Mouse (Mus musculus): ENCODE results near the gene 0610037L13Rik. TPM values are rescaled to one million over a fixed set of nuclear protein-coding genes. Genes with fewer than 3 reads are reported as not detected.

The 0610037L13Rik gene
- total RNA-seq, 4 experiments from 2014 or later, result 54.2 to 71.4 (median 58.9) TPM

DNA sequence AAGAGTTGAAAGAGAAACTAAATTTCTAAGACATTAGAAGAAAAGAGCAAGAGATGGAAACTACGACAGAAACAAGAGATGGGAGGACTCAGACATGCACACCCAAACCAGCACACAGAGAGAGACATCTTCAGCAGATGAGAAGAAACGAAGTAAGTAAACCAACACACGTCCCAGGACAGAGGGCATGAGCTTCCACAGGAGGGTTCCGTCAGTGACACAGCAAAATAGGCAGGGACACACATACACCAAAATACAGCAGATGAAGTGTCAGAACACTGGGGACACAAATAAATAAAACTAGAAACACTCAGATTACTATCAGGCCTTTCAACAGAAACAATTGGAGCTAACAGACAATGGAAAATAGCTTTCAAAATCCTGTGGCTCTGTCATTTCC lies 20.4 kb downstream of the 0610037L13Rik start:
- DNase-seq (ENCODE audit: low spot score in 2 of 2), result no peak

DNA sequence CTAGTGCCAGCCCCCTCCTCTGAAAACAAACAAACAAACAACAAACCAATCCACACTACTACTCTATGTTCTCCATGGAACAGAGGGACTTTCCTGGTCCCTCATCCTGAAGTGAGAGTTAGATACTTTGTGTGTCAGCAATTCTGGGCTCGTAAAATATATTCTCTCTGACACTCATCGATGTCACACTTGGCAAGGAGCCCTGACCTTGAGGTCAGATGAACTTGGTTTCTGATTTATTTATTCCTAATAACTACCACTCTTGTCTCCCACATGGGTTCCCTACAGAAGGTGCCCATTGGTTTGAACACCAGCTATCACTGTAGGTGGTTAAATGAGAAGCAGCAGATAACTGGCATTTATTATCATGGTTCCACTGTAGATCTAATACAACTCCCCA lies 30.7 kb downstream of the 0610037L13Rik start:
- DNase-seq (ENCODE audit: low spot score in 2 of 2), result no peak

DNA sequence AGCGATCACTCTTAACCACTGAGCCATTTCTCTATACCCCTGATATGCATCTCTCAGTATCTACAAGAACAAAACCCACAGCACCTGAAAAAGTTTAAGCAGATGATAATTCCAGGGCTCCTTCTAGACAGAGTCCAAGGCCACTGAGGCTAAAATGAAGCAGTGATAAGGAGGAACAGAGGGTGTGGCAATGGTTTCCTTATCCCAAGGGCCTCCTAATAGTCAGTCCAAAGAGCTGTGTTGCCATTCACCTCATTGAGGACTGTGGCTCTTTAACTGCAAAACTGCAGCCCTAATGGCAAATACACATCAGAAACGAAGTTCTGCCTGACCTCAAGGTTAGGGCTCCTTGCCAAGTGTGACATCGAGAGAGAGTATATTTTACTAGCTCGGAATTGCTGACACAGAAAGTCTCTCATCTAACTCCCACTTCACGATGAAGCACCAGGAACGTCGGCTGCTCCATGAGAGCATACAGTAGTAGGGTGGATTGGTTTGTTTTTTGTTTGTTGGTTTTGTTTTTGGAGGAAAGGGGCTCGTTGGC lies 31.6 kb downstream of the 0610037L13Rik start:
- DNase-seq (ENCODE audit: low spot score in 2 of 2), result no peak

DNA sequence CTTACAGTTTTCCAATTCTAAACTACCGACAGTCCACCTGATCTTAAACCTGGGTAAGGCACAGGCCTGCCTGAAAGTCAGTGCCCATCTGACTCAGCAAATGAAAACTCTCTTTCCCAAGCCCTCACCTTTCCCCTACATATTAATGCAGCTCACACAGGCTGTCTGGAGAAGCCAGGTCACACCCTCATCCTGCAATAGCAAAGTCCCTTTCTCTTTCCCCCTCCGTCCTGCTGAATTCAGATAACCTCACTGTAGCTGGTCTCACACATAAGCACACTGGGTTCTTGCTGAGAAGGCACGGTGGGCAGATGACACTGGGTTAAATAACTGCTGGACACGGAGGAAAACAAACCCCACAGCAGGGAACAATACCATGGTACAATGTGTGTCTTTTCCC lies 32.3 kb downstream of the 0610037L13Rik start:
- no peak for DNase-seq (ENCODE audit: low spot score in 2 of 2)

DNA sequence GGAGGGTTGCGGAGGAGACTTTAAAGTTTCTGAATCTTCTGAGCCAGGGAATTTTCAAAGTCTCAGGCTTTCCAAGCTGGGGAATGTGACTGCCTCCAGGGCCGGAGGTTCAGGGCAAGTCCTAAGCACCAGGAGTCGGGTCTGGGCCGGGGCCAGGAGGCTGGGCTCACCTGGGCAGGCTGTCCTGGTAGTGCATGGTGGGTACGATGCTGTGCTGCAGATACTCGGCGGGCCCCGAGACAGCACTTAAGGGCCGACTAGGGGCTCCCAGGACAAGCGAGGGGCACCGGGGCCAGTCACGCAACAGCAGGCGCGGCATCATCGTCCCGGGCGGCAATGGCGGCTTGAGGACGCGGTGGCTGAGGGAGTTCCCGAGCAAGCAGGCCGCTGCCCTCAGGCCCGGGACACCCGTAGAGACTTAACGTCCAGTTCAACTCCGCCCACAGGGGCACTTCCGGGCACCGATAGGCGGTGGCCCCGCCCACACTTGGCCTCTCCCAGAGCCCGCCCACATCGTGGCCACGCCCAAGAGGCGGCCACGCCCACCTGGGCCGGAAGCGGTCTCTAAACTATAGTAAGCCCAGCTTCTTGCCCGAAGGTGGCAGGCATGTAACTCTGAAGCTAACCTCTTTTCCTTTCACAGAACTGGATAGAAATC lies 33.7 kb downstream of the 0610037L13Rik start, which contains the start of gene Cpt2:
TSS of gene Cpt2 (minus strand) at position 466 of the 658 bp plus-strand sequence.
- peak; percentile 61 to 74 for DNase-seq (ENCODE audit: low spot score in 2 of 2)

DNA sequence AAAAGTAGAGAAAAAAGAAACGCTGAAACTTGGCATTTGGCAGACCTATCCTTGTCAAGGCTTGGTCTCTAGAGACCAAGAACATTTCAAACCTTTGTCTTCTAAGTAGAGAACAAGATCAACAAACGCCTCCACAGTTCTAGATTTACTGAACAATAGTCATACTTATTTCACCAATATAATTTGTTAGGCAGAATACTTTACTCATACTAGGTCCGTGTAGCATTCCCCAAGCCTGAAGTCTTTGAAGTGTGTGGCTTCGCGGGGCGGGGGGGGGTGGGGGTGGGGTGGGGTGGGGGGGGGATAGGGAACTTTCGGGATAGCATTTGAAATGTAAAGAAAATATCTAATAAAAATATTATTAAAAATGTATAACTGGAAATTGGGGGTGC lies 34.2 kb downstream of the 0610037L13Rik start:
- DNase-seq (ENCODE audit: low spot score in 2 of 2), result no peak

DNA sequence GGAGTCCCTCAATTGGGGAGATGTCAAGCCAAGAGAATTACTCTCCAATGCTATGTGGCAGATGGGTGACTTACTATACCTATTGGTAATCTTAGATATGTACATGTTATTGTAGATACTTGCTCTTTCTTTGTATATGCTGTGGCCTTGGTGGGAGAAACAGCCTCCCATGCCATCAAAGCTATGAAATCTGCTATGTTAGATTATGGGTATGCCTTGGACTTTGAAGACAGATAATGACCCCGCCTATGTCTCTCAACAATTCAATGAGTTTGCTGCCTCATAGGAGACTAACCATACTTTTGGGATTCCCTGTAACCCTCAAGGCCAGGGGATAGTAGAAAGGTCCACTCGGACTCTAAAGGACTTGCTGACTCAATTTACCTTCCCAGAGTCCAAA lies 38.7 kb downstream of the 0610037L13Rik start:
- no peak for DNase-seq (ENCODE audit: low spot score in 2 of 2)

DNA sequence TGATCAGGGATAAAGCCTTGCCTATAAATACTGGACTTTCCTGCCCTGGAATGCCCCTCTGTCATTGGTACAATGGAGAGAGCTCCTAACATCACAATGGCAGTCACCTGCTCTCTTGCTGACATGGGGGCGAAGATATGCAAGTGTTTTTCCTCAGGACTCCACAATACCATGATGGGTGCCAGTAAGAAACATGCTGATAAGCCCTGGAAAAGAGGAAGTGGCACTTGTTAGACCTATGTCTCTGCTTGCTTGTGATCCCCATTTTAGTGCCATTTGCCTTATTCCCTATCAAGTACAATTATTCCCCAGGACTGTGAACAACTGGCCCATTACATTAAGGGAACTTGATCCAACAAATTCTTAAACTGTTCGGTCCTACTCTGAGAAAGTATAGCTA lies 39.1 kb downstream of the 0610037L13Rik start:
- no peak for DNase-seq (ENCODE audit: low spot score in 2 of 2)

DNA sequence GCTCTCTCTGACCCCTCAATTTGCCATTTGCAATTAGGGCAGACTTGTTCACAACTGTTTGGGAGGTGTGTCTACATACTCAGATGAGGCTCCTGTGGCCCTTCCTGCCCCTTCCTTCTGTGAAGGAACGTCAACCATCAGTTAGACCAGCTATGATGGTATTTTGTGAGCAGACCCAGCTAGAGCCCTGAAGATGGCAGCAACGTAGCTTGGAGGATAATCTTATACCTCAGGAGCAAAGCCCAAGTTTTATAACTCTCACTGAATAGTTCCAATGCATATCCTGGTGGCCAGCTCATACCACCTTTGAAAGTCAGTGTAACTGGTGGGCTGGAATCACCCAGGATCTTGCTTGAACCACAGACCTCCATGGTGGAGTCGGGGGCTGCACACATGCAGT lies 41.8 kb downstream of the 0610037L13Rik start:
- DNase-seq (ENCODE audit: low spot score in 2 of 2), result no peak

DNA sequence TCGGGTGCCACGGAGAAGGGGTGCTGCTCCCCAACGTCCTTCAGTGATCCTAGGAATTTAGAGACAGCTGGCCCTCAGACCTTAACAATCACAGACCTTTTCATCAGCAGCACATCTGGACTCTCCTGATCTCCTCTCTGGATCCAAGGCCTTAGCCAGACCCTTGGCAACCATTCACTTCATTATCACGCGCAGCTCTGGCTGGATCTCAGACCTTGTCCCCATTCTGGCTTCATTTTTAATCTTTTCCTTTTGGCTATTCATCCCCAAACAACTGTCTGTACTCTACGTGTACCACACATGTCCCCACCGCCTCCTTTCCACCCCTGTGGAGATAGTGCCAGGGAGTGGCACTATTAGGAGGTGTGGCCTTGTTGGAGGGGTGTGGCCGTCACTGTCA lies 43.6 kb downstream of the 0610037L13Rik start:
- DNase-seq (ENCODE audit: low spot score in 2 of 2), result no peak

DNA sequence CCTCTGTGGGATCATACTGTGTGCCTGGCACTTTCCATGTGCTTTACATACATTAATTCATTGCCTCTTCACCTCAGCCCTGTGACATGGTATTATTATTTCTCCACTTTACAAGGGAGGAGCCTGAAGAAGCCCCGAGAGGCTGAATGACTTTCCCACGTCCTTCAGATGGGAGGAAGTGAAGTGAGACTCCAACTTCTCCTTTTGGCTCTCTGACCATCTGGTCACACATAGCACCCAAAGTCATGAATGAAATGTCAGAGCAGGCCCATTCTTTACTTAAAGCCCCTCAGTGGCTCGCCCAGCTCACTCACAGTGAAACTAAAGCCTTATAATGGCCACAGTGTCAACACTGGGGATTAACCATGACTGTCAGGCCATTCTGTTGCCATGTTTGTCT lies 45.6 kb downstream of the 0610037L13Rik start:
- no peak for DNase-seq (ENCODE audit: low spot score in 2 of 2)

DNA sequence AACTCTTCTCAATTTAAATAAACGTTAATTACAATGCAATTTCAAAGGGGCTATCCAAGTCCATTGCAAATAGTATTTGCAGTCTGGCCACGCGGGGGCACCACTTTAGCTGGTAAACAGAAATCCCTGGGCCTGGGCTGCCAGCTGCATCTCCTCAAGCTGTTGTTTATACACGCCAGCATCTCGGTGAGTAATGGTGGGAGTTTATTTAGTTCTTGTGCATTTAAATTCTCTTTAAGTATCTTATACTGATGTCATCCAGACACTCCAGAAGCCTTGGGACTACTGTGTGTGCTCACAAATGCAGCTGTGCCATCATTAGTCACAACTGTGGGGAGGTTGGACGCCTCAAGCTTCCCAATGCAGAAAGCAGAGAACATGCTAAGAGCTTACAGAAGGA lies 47.7 kb downstream of the 0610037L13Rik start:
- DNase-seq (ENCODE audit: low spot score in 2 of 2), result peak; percentile 37 to 74

DNA sequence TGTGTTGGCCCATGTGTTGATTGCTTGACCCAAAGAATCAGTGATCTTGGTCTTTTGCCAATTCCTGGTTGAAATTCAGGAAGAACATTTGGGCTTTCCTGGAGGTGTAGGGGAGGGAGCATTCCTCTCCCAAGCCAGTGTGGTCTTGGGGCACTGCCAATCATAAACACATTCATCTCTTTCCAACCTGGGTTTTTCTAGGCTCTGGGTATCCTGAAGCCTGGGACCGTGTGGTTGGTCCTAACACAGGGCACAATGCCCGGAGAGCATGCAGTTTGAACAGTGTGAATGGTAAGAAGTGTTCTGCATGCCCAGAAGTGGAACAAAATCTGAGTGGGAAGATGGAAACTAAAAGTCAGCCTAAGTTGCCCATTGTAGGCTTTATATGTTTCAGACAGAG lies 48.5 kb downstream of the 0610037L13Rik start:
- DNase-seq (ENCODE audit: low spot score in 2 of 2), result no peak

DNA sequence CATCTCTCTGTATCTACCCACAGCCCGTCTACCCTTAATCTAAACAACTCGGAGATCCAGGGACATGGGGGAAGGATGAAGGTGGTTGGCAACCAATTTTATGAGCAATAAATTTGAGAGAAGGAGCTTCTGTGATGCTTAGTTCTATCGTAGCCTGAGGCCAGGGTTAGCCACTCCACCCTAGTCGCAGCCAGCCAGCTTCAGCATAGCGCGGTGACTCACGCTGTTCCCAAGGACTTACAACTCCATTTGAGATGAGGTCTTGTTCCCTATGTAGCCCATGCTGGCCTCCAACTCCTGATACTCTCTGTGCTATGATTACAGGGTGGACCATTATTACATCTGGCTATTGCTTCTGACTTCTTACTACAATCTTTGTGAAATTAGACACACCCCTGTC lies 53.1 kb downstream of the 0610037L13Rik start:
- DNase-seq (ENCODE audit: low spot score in 2 of 2), result no peak

DNA sequence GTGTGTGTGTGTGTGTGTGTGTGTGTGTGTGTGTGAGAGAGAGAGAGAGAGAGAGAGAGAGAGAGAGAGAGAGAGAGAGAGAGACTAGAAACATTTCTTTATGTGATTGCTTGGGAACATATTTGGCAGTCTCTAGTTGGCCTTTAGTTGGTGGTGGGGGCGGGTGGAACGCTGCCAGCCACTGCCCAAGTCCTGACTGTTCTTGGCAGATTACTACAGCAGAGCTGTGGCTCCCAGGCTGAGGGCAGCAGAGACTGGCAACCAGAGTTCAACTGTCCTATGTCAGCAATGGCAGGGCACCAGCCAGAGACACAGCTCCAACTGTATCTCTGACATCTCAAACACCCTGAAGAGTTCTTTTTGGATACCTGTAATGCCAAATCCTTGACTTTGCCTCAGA lies 54.5 kb downstream of the 0610037L13Rik start:
- no peak for DNase-seq (ENCODE audit: low spot score in 2 of 2)

Other genes starting within 250 kb of the 0610037L13Rik start
- 1 to 10 TPM in 1 of 4 experiments, under 1 TPM in 2, not detected in 1; 0.59 to 1.4 (median 0.76) TPM for gene Dmrtb1, start 205.6 kb upstream of the 0610037L13Rik start, total RNA-seq (2022)
- gene Lrp8, start 87.6 kb upstream of the 0610037L13Rik start, total RNA-seq (2022), result 100 to 1,000 TPM in 1 of 4 experiments, 10 to 100 TPM in 3; 82.8 to 103 (median 94.8) TPM
- 10 to 100 TPM; 33.5 to 41.2 (median 38.7) TPM for gene Magoh, start 10.1 kb upstream of the 0610037L13Rik start, total RNA-seq (2022)
- gene Cpt2, start 33.8 kb downstream of the 0610037L13Rik start, total RNA-seq (2022), result 1 to 10 TPM; 7.5 to 8.4 (median 7.9) TPM
- under 1 TPM in 2 of 4 experiments, not detected in 2; 0.17 to 0.20 TPM for gene Slc1a7, start 78.5 kb downstream of the 0610037L13Rik start, total RNA-seq (2022)
- gene Podn, start 206.6 kb downstream of the 0610037L13Rik start, total RNA-seq (2022), result 10 to 100 TPM in 2 of 4 experiments, 1 to 10 TPM in 2; 7.6 to 14.2 (median 10.4) TPM